Mouse (Mus musculus) heart, adult 18-20 months (tissue): ENCODE measurements around the gene Fam169b. TPM values are rescaled to one million over a fixed set of nuclear protein-coding genes. Genes with fewer than 3 reads are reported as not detected.

Source experiments
- DNase-seq, 2 experiments: peaks; one replicate each; pipeline ENCODE4 v3.0.0; 2021 to 2022; ENCODE audit warnings: mixed read lengths in 1 of 2
- total RNA-seq, 2 experiments: library from RNA; stranded (reverse); gene quantifications; 2 replicates each; pipeline ENCODE4 v1.2.3; 2021

Fam169b gene
- total RNA-seq, 2 experiments from 2014 or later, result 0.10 to 1.1 TPM

GRCm38 (mm10) chr7:68318979-68319378, 45.3 kb downstream of the Fam169b start:
- DNase-seq, result no peak

- DNase-seq, result peak; percentile 65 to 69
Measured at GRCm38 (mm10) chr7:68320078-68320810, 46.6 kb downstream of the Fam169b start.

GRCm38 (mm10) chr7:68323051-68323450, 49.4 kb downstream of the Fam169b start:
- DNase-seq, result no peak

GRCm38 (mm10) chr7:68326190-68326722, 52.6 kb downstream of the Fam169b start:
- no peak for DNase-seq

- DNase-seq, result no peak
Measured at GRCm38 (mm10) chr7:68329000-68329399, 55.4 kb downstream of the Fam169b start.

GRCm38 (mm10) chr7:68332799-68333198, 59.2 kb downstream of the Fam169b start:
- DNase-seq, result no peak

- DNase-seq, result no peak
Measured at GRCm38 (mm10) chr7:68337080-68337781, 63.6 kb downstream of the Fam169b start.

GRCm38 (mm10) chr7:68338680-68339079, 65.0 kb downstream of the Fam169b start:
- DNase-seq, result no peak

GRCm38 (mm10) chr7:68344561-68344960, 70.9 kb downstream of the Fam169b start:
- DNase-seq, result peak in 1 of 2 experiments; percentile 34

- DNase-seq, result no peak
Measured at GRCm38 (mm10) chr7:68345963-68346362, 72.3 kb downstream of the Fam169b start.

GRCm38 (mm10) chr7:68355325-68356076, 81.9 kb downstream of the Fam169b start:
- DNase-seq, result no peak

GRCm38 (mm10) chr7:68357407-68357806, 83.8 kb downstream of the Fam169b start:
- DNase-seq, result peak; percentile 38 to 74

- no peak for DNase-seq
Measured at GRCm38 (mm10) chr7:68362609-68363008, 89.0 kb downstream of the Fam169b start.

GRCm38 (mm10) chr7:68365711-68366110, 92.1 kb downstream of the Fam169b start:
- peak; percentile 37 to 55 for DNase-seq

GRCm38 (mm10) chr7:68368948-68369347, 95.3 kb downstream of the Fam169b start:
- no peak for DNase-seq

- peak; percentile 50 to 87 for DNase-seq
Measured at GRCm38 (mm10) chr7:68369694-68370093, 96.1 kb downstream of the Fam169b start.

GRCm38 (mm10) chr7:68374109-68374857, 100.6 kb downstream of the Fam169b start:
- DNase-seq, result peak; percentile 31 to 76

GRCm38 (mm10) chr7:68382187-68382586, 108.5 kb downstream of the Fam169b start:
- no peak for DNase-seq

- no peak for DNase-seq
Measured at GRCm38 (mm10) chr7:68386767-68387166, 113.1 kb downstream of the Fam169b start.

- DNase-seq, result no peak
Measured at GRCm38 (mm10) chr7:68395707-68396333, 122.2 kb downstream of the Fam169b start.

- DNase-seq, result no peak
Measured at GRCm38 (mm10) chr7:68400516-68400915, 126.9 kb downstream of the Fam169b start.
